Mouse (Mus musculus): Measurements from ENCODE around the gene Zfp334. TPM values are rescaled to one million over a fixed set of nuclear protein-coding genes. Genes with fewer than 3 reads are reported as not detected.
A peak's percentile ranks its signal among the peaks of the same experiment; 100 is the strongest.

Zfp334 gene
- 9.2 and 10.4 TPM in 2 replicates for polyA plus RNA-seq (2014; fragmentation: Nextera tagmentation; extraction: Ambion mirVana)

GRCm38 (mm10) chr2:165387844-165388495 lies at the start of gene Zfp334:
TSS of gene Zfp334 (minus strand) at chr2:165388259.
- Histone ChIP-seq H3K36me3 (ENCODE audit: control insufficient read depth, insufficient read depth, low read length) (peaks cover 39% of the 10 kb centered on the region), H3K4me1 (replicated peaks; ENCODE audit: control insufficient read depth, insufficient read depth, low read length) (peaks cover 9% of the 10 kb centered on the region; the same call in 1 of the 2 replicates), H3K9me3 (ENCODE audit: control insufficient read depth, low read length) (no peaks in the 10 kb centered on the region), H3K4me2 (ENCODE audit: low read length) (peak within 1 kb of the TSS; percentile 87), H3K4me3 (ENCODE audit: low read depth, low read length) (peak within 1 kb of the TSS; percentile 85), H3K27me3 (replicated peaks; ENCODE audit: control insufficient read depth, insufficient read depth, low read length) (no peaks in the 10 kb centered on the region), H3K27ac (ENCODE audit: low read depth) (peak within 1 kb of the TSS; percentile 83), H3K9ac (ENCODE audit: low read length) (peak within 1 kb of the TSS; percentile 94)
- ATAC-seq (replicated peaks; ENCODE audit: low FRiP score, low TSS enrichment, low read depth), result peak; percentile 89
- WGBS, result 0% methylated on average over 40 of the region's 40 CpGs
- peak; percentile 97 for DNase-seq (ENCODE audit: low spot score)

GRCm38 (mm10) chr2:165428694-165429093 lies 40.6 kb upstream of the Zfp334 start:
- Histone ChIP-seq H3K9me3 (ENCODE audit: control insufficient read depth, low read length) (no peaks in the 10 kb centered on the region), H3K4me2 (ENCODE audit: low read length) (no peak overlapping the region), H3K36me3 (ENCODE audit: control insufficient read depth, insufficient read depth, low read length) (no peaks in the 10 kb centered on the region), H3K4me3 (ENCODE audit: low read depth, low read length) (no peak overlapping the region), H3K27ac (ENCODE audit: low read depth) (no peak overlapping the region), H3K4me1 (replicated peaks; ENCODE audit: control insufficient read depth, insufficient read depth, low read length) (no peaks in the 10 kb centered on the region), H3K27me3 (replicated peaks; ENCODE audit: control insufficient read depth, insufficient read depth, low read length) (no peaks in the 10 kb centered on the region), H3K9ac (ENCODE audit: low read length) (no peak overlapping the region)
- no peak for ATAC-seq (replicated peaks; ENCODE audit: low FRiP score, low TSS enrichment, low read depth)
- 30% methylated on average over 7 of the region's 7 CpGs for whole genome bisulfite sequencing
- no peak for DNase-seq (ENCODE audit: low spot score)

GRCm38 (mm10) chr2:165420195-165420594 lies 32.1 kb upstream of the Zfp334 start:
- Histone ChIP-seq H3K4me2 (ENCODE audit: low read length) (no peak overlapping the region), H3K4me3 (ENCODE audit: low read depth, low read length) (no peak overlapping the region), H3K27me3 (replicated peaks; ENCODE audit: control insufficient read depth, insufficient read depth, low read length) (no peaks in the 10 kb centered on the region), H3K9me3 (ENCODE audit: control insufficient read depth, low read length) (no peaks in the 10 kb centered on the region), H3K36me3 (ENCODE audit: control insufficient read depth, insufficient read depth, low read length) (no peaks in the 10 kb centered on the region), H3K27ac (ENCODE audit: low read depth) (no peak overlapping the region), H3K9ac (ENCODE audit: low read length) (no peak overlapping the region), H3K4me1 (replicated peaks; ENCODE audit: control insufficient read depth, insufficient read depth, low read length) (0 out of 2 replicates have a peak, but pooled peaks cover 4% of the 10 kb centered on the region)
- WGBS, result 82% methylated on average over 2 of the region's 2 CpGs
- DNase-seq (ENCODE audit: low spot score), result no peak
- no peak for ATAC-seq (replicated peaks; ENCODE audit: low FRiP score, low TSS enrichment, low read depth)

GRCm38 (mm10) chr2:165419670-165420111 lies 31.6 kb upstream of the Zfp334 start:
- H3K9me3 ChIP-seq (ENCODE audit: control insufficient read depth, low read length), result no peaks in the 10 kb centered on the region
- DNase-seq (ENCODE audit: low spot score) (no peak), ATAC-seq (replicated peaks; ENCODE audit: low FRiP score, low TSS enrichment, low read depth) (no peak)
- 0 out of 2 replicates have a peak, but pooled peaks cover 4% of the 10 kb centered on the region for H3K4me1 ChIP-seq (replicated peaks; ENCODE audit: control insufficient read depth, insufficient read depth, low read length)
- no peak overlapping the region for H3K27ac ChIP-seq (ENCODE audit: low read depth)
- H3K27me3 ChIP-seq (replicated peaks; ENCODE audit: control insufficient read depth, insufficient read depth, low read length), result no peaks in the 10 kb centered on the region
- no peak overlapping the region for H3K4me2 ChIP-seq (ENCODE audit: low read length)
- no peak overlapping the region for H3K4me3 ChIP-seq (ENCODE audit: low read depth, low read length)
- no peaks in the 10 kb centered on the region for H3K36me3 ChIP-seq (ENCODE audit: control insufficient read depth, insufficient read depth, low read length)
- H3K9ac ChIP-seq (ENCODE audit: low read length), result no peak overlapping the region
- WGBS, result 63% methylated on average over 4 of the region's 4 CpGs

- Histone ChIP-seq H3K36me3 (ENCODE audit: control insufficient read depth, insufficient read depth, low read length) (no peaks in the 10 kb centered on the region), H3K4me2 (ENCODE audit: low read length) (no peak overlapping the region), H3K27me3 (replicated peaks; ENCODE audit: control insufficient read depth, insufficient read depth, low read length) (no peaks in the 10 kb centered on the region), H3K9ac (ENCODE audit: low read length) (no peak overlapping the region), H3K27ac (ENCODE audit: low read depth) (no peak overlapping the region), H3K4me3 (ENCODE audit: low read depth, low read length) (no peak overlapping the region), H3K4me1 (replicated peaks; ENCODE audit: control insufficient read depth, insufficient read depth, low read length) (0 out of 2 replicates have a peak, but pooled peaks cover 4% of the 10 kb centered on the region), H3K9me3 (ENCODE audit: control insufficient read depth, low read length) (no peaks in the 10 kb centered on the region)
- DNase-seq (ENCODE audit: low spot score) (no peak), ATAC-seq (replicated peaks; ENCODE audit: low FRiP score, low TSS enrichment, low read depth) (no peak)
- 80% methylated on average over 2 of the region's 2 CpGs for WGBS
Observed at GRCm38 (mm10) chr2:165418577-165418976, 30.5 kb upstream of the Zfp334 start.

GRCm38 (mm10) chr2:165417291-165417690 lies 29.2 kb upstream of the Zfp334 start:
- H3K4me1 ChIP-seq (replicated peaks; ENCODE audit: control insufficient read depth, insufficient read depth, low read length), result 0 out of 2 replicates have a peak, but pooled peaks cover 4% of the 10 kb centered on the region
- H3K27me3 ChIP-seq (replicated peaks; ENCODE audit: control insufficient read depth, insufficient read depth, low read length), result no peaks in the 10 kb centered on the region
- DNase-seq (ENCODE audit: low spot score), result no peak
- no peak overlapping the region for H3K4me3 ChIP-seq (ENCODE audit: low read depth, low read length)
- no peak for ATAC-seq (replicated peaks; ENCODE audit: low FRiP score, low TSS enrichment, low read depth)
- H3K36me3 ChIP-seq (ENCODE audit: control insufficient read depth, insufficient read depth, low read length), result no peaks in the 10 kb centered on the region
- no peak overlapping the region for H3K27ac ChIP-seq (ENCODE audit: low read depth)
- WGBS, result 75% methylated on average over 7 of the region's 7 CpGs
- no peak overlapping the region for H3K9ac ChIP-seq (ENCODE audit: low read length)
- H3K4me2 ChIP-seq (ENCODE audit: low read length), result no peak overlapping the region
- H3K9me3 ChIP-seq (ENCODE audit: control insufficient read depth, low read length), result no peaks in the 10 kb centered on the region

GRCm38 (mm10) chr2:165415795-165416194 lies 27.7 kb upstream of the Zfp334 start:
- DNase-seq (ENCODE audit: low spot score) (no peak), ATAC-seq (replicated peaks; ENCODE audit: low FRiP score, low TSS enrichment, low read depth) (no peak)
- 71% methylated on average over 6 of the region's 6 CpGs for WGBS
- Histone ChIP-seq H3K27ac (ENCODE audit: low read depth) (no peak overlapping the region), H3K4me2 (ENCODE audit: low read length) (no peak overlapping the region), H3K27me3 (replicated peaks; ENCODE audit: control insufficient read depth, insufficient read depth, low read length) (no peaks in the 10 kb centered on the region), H3K4me3 (ENCODE audit: low read depth, low read length) (no peak overlapping the region), H3K4me1 (replicated peaks; ENCODE audit: control insufficient read depth, insufficient read depth, low read length) (0 out of 2 replicates have a peak, but pooled peaks cover 4% of the 10 kb centered on the region), H3K9me3 (ENCODE audit: control insufficient read depth, low read length) (no peaks in the 10 kb centered on the region), H3K36me3 (ENCODE audit: control insufficient read depth, insufficient read depth, low read length) (no peaks in the 10 kb centered on the region), H3K9ac (ENCODE audit: low read length) (no peak overlapping the region)

- no peak overlapping the region for H3K4me3 ChIP-seq (ENCODE audit: low read depth, low read length)
- WGBS, result 50% methylated on average over 11 of the region's 11 CpGs
- no peak overlapping the region for H3K4me2 ChIP-seq (ENCODE audit: low read length)
- H3K9ac ChIP-seq (ENCODE audit: low read length), result no peak overlapping the region
- no peaks in the 10 kb centered on the region for H3K36me3 ChIP-seq (ENCODE audit: control insufficient read depth, insufficient read depth, low read length)
- H3K9me3 ChIP-seq (ENCODE audit: control insufficient read depth, low read length), result no peaks in the 10 kb centered on the region
- H3K27me3 ChIP-seq (replicated peaks; ENCODE audit: control insufficient read depth, insufficient read depth, low read length), result no peaks in the 10 kb centered on the region
- no peak overlapping the region for H3K27ac ChIP-seq (ENCODE audit: low read depth)
- no peak for ATAC-seq (replicated peaks; ENCODE audit: low FRiP score, low TSS enrichment, low read depth)
- no peak for DNase-seq (ENCODE audit: low spot score)
- 0 out of 2 replicates have a peak, but pooled peaks cover 4% of the 10 kb centered on the region for H3K4me1 ChIP-seq (replicated peaks; ENCODE audit: control insufficient read depth, insufficient read depth, low read length)
Observed at GRCm38 (mm10) chr2:165415141-165415721, 27.2 kb upstream of the Zfp334 start.

Data from intestine, embryonic 14.5 days (tissue).